Mouse (Mus musculus) urinary bladder, adult 18-20 months (tissue): Measurements from ENCODE around the gene Bsdc1.

Experiments used
- DNase-seq, 2 experiments: peaks; one replicate each; pipeline ENCODE4 v3.0.0; 2022; ENCODE audit warnings: low spot score in 2 of 2, mixed read lengths in 2 of 2

Bsdc1 gene

DNA sequence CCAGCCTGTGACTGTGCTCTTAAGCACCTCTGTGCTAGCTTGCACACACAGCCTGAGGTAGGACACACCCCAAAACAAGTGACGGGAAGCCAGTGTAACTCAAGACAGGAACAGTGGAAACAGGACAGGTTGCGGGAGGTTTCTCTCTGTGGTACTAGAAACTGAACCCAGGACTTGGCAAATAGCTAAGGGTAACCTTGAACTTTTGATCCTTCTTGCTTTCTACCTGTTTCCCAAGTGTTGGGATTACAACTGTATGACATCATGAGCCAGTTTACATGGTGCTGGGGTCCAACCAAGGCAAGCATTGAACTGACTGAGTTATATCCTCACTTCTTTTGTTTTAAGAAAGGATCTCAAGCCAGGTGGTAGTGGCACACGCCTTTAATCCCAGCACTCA, 18.5 kb downstream of the Bsdc1 start:
- DNase-seq, result no peak

GRCm38 (mm10) chr4:129481090-129481489, 19.7 kb downstream of the Bsdc1 start:
- DNase-seq, result no peak

- DNase-seq, result peak; percentile 41 to 68
Measured at GRCm38 (mm10) chr4:129490972-129491880, 29.8 kb downstream of the Bsdc1 start, which contains the start of the genes Tssk3 and Fam229a. TSS of gene Tssk3 (minus strand) at chr4:129491022. TSS of gene Fam229a (plus strand) at chr4:129491190.

- DNase-seq, result no peak
Measured at GRCm38 (mm10) chr4:129494681-129495080, 33.3 kb downstream of the Bsdc1 start.

DNA sequence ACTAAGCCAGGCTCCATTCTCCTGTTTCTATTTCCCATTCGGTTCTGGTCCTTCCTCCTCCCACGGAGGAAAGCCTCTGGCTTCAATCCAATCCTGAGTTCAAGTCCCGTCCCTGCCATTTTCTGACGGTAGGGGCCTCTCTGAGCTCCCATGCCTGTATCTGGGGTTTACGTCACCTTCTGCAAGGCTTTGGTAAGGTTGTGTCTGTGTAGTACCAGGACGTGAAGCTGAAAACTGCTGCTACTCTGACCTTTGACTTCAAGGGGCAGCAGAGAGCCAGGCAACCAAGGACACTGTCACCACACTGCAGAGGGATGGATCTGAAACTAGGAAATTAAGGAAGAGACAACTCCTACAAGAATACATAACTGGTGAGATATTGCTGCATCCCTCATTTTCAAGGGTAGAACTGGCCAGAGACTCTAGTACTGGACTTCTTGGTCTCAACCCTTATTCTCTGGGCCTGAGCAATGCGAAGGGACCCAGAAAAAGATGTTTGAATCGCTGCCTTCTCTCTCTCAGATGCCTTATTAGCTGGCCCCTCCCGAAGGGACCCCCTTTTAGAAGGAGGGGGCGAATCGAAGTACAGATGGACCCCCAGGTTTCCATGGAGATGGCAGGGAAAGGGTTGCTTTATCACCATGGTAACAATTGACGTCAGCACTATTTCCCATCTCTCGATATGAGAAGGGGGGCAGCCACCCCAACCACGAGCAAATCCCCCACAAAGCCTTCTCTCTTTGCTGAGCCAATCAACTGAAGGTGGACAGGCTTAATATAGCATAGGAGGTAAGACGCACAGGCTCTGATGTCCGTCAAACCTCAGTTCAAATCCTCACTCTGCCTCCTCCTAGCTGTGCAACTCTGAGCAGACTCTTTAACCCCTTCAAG, 34.5 kb downstream of the Bsdc1 start:
- DNase-seq, result no peak

GRCm38 (mm10) chr4:129496631-129497030, 35.2 kb downstream of the Bsdc1 start:
- DNase-seq, result no peak

GRCm38 (mm10) chr4:129498941-129499340, 37.6 kb downstream of the Bsdc1 start:
- no peak for DNase-seq

GRCm38 (mm10) chr4:129500017-129500416, 38.6 kb downstream of the Bsdc1 start:
- DNase-seq, result no peak

DNA sequence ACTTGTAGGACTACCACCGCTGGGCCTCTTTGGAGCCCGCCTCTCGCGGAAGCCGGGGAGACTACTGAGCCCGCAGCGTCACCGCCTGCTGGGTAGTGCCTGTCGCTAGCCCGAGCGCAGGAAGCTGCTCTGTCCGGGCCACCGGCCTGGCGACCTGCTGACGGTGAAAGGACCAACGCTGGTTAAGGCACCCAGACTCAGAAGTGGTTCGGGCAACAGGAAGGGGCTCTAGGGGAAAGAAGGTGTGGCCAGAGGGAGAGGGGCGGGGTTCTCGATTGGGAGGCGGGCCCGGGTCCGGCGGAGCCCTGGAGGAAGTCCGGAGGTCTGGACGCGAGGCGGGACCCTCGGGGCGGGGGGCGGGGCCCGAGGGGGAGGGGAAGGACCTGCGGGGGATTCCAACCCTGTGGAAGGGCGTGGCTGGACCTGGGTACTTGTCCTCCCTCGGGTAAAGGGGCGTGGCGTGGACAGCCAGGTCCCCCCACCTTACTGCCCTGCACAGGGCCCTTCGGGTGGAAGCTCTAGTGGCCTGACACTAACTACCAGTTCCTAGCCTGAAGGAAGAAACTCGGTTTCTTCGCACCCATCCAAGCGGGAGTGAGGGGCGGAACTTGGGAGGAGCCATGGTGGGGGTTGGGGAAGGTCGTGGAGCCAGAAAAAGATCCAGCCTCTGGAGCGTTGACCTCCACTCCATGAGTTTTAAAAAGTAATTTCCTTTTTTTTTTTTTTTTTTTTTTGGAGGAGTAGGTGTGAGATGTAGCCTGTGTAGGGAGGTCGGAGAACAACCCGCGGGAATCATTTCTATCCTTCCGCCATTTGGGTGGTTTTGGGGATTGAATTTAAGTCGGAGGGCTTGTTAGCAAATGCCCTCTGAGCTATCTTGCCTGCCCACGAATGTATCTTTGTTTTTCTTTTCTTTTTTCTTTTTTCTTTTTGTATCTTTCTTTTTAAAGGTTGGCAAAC, 39.5 kb downstream of the Bsdc1 start:
- DNase-seq, result peak; percentile 88 to 92

- DNase-seq, result no peak
Measured at GRCm38 (mm10) chr4:129502327-129502888, 41.0 kb downstream of the Bsdc1 start.

- DNase-seq, result no peak
Measured at GRCm38 (mm10) chr4:129502901-129503444, 41.6 kb downstream of the Bsdc1 start.

DNA sequence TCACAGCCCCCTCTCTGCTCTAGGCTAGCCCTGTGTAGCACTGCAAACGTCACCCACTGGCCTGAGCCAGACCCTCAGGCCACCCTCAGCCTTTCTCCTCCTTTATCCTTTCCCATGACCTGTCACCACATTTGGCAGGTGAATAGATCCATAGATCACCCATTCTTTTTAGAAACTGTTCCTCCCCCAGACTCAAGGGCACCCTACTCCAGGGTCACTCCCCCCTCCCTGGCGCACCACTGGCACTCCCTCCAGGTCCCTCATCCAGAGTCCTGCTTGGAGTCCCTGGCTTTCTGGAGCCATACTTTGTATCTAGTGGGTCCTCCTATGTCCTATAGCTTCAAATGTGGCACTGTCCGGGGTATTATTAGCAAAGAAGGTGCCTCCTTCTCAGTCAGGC, 44.1 kb downstream of the Bsdc1 start:
- no peak for DNase-seq

GRCm38 (mm10) chr4:129507434-129508236, 46.3 kb downstream of the Bsdc1 start:
- no peak for DNase-seq

- no peak for DNase-seq
Measured at GRCm38 (mm10) chr4:129508237-129508515, 46.8 kb downstream of the Bsdc1 start.

GRCm38 (mm10) chr4:129508834-129509600, 47.6 kb downstream of the Bsdc1 start:
- no peak for DNase-seq

GRCm38 (mm10) chr4:129509650-129510049, 48.3 kb downstream of the Bsdc1 start:
- DNase-seq, result no peak

- no peak for DNase-seq
Measured at GRCm38 (mm10) chr4:129510723-129511412, 49.5 kb downstream of the Bsdc1 start.

DNA sequence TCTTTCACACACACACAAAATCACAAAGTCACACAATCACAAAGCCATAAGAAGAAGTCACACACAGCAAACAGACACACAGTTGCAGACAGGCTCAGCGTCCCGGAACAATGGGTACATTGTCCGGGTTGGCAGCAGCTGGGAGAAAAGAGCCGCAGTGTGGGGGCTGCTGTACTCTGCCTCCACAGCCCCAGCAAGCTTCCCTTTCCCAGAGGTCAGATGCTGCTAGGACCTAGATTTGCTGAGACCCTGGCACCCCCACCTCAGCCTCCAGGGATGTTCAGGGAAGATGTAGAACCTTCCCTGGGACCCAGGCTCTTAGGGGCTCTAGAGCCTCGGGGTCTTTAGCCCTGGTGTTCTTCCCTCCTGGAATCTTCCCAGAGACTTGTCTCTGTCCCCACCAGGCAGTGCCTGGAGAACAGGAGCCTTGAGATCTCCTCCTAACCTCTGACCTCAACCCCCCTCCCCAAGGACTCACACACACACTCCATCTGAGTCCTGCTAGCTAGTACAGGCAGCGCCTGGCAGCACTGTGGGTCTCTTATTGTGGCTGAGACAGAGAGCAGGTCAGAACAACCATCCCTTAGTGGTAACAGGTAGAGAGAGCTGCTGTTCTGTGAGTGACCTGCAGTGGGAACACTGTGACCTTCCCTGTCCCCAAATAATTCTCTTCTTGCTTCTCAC, 50.2 kb downstream of the Bsdc1 start:
- no peak for DNase-seq
